Mouse (Mus musculus): ENCODE measurements around the gene Plpp4.

DNA sequence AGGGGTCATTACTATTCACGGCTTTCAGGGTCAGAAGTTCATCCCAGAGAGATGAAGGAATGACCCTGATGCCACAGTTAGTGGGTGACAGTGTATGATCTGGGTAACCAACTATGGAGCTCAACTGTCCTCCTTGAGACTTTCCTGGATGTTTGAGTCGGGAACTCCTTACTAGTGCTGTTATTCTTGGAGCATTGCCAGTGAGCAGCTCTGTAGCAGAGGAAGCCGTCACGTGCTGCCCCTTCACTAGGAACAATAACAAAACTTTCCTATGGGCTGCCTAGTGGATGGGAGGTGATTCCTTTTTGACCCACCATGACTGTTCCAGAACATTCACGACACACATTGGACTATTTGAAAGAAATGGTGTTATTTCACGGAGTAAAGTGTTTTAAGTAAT lies 51.8 kb downstream of the Plpp4 start:
- no peak for TF ChIP-seq GATA1 (IDR thresholded peaks at IDR 0.05; ENCODE audit: borderline replicate concordance, low read length)
- no peak for TF ChIP-seq FLI1 (IDR thresholded peaks at IDR 0.05; ENCODE audit: low read length)
